ENCODE assay signal across 17 mouse cellular contexts in the genomic region with DNA sequence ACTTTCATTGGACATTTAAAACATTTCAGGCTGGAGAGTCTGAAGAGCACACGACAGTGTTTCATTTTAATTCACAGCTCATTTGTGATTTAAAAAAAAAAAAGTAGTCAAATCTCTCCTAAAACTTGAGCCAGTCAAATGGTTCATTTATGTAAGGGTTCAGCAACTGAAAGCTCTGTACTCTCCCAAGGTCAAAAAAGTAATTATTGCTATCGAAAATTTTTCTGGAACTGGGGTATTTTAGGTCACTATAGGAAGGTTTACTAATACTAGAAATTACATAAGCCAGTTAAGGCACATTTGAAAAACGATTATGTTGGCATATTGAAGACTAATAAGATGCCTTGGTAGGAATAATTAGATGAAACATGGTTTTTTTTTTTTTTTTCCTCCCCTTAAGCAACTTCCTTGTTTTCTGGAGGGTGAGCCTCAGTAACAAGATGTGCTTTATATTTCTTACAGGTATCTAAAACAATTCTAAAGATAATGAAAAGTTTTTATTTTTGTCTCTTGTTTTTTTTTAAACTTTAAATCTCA.
A peak's percentile ranks its signal among the peaks of the same experiment; 100 is the strongest.
DNase-seq lines count a peak whose midpoint lies in the region; ATAC-seq and TF ChIP-seq lines count a peak whose summit lies in the region.
"Had no signal": no experiment of that assay in that cellular context is flagged by ENCODE, and none has a peak within 500 bp of the region (broad histone marks: within the 10 kb centered on the region; RNA-seq: fewer than 3 reads in every experiment).

No protein-coding gene starts in this region.

- no peak for TF ChIP-seq EP300 in heart, postnatal 0 days (IDR thresholded peaks at IDR 0.05; ENCODE audit: low read depth)
- peak; percentile 6; the same call in 1 of the 2 replicates for TF ChIP-seq EP300 in lung, postnatal 0 days (IDR thresholded peaks at IDR 0.05)
- no peak for TF ChIP-seq EP300 in stomach, postnatal 0 days (optimal IDR thresholded peaks at IDR 0.05)

- no peak for ATAC-seq in heart, postnatal 0 days (ENCODE audit: insufficient read depth, low read depth)
- no peak for ATAC-seq in lung, postnatal 0 days
- no peak for ATAC-seq in liver, embryonic 12.5 days
- no peak for ATAC-seq in stomach, postnatal 0 days (ENCODE audit: low FRiP score, low TSS enrichment)
- ATAC-seq in hindbrain, embryonic 11.5 days (ENCODE audit: low FRiP score) = no peak
- ATAC-seq: forebrain, embryonic 15.5 days had no signal

- H3K9ac ChIP-seq in heart, postnatal 0 days (replicated peaks; ENCODE audit: low read depth, low read length) = no peak overlapping the region
- H3K9ac ChIP-seq in lung, postnatal 0 days (replicated peaks; ENCODE audit: low read depth) = no peak overlapping the region
- H3K9ac ChIP-seq in liver, embryonic 12.5 days = peak overlapping the region; percentile 82
- H3K9ac ChIP-seq in stomach, postnatal 0 days (ENCODE audit: low read length) = no peak overlapping the region
- no peak overlapping the region for H3K9ac ChIP-seq in hindbrain, embryonic 11.5 days (ENCODE audit: low read depth, low read length)
- H3K9ac ChIP-seq: embryonic facial prominence, embryonic 15.5 days; forebrain, embryonic 15.5 days; hindbrain, embryonic 12.5 days; limb, embryonic 12.5 days had no signal

- no peaks in the 10 kb centered on the region for H3K9me3 ChIP-seq in heart, postnatal 0 days (replicated peaks; ENCODE audit: control insufficient read depth, low read length)
- no peaks in the 10 kb centered on the region for H3K9me3 ChIP-seq in lung, postnatal 0 days (ENCODE audit: low read length)
- no peaks in the 10 kb centered on the region for H3K9me3 ChIP-seq in liver, embryonic 12.5 days (replicated peaks)
- no peaks in the 10 kb centered on the region for H3K9me3 ChIP-seq in stomach, postnatal 0 days (ENCODE audit: control insufficient read depth, low read length)
- H3K9me3 ChIP-seq in hindbrain, embryonic 11.5 days (ENCODE audit: control insufficient read depth, low read length) = no peaks in the 10 kb centered on the region
- H3K9me3 ChIP-seq: embryonic facial prominence, embryonic 15.5 days; forebrain, embryonic 15.5 days; hindbrain, embryonic 12.5 days; limb, embryonic 12.5 days had no signal

- 49% methylated on average over 3 of the region's 3 CpGs for WGBS in heart, postnatal 0 days
- 34% methylated on average over 3 of the region's 3 CpGs for WGBS in lung, postnatal 0 days
- 22% methylated on average over 3 of the region's 3 CpGs for WGBS in liver, embryonic 12.5 days (ENCODE audit: insufficient replicate concordance)
- WGBS in stomach, postnatal 0 days = 40% methylated on average over 3 of the region's 3 CpGs
- WGBS in hindbrain, embryonic 11.5 days = 60% methylated on average over 3 of the region's 3 CpGs

- H3K27me3 ChIP-seq in heart, postnatal 0 days (ENCODE audit: control insufficient read depth, insufficient read depth, low read length) = no peaks in the 10 kb centered on the region
- no peaks in the 10 kb centered on the region for H3K27me3 ChIP-seq in lung, postnatal 0 days (replicated peaks; ENCODE audit: insufficient read depth, low read length)
- H3K27me3 ChIP-seq in liver, embryonic 12.5 days (replicated peaks) = no peaks in the 10 kb centered on the region
- no peaks in the 10 kb centered on the region for H3K27me3 ChIP-seq in stomach, postnatal 0 days (ENCODE audit: control insufficient read depth, insufficient read depth, low read length)
- H3K27me3 ChIP-seq in hindbrain, embryonic 11.5 days (ENCODE audit: control insufficient read depth, insufficient read depth, low read length) = no peaks in the 10 kb centered on the region
- H3K27me3 ChIP-seq: embryonic facial prominence, embryonic 15.5 days; hindbrain, embryonic 12.5 days; limb, embryonic 12.5 days had no signal

- peak overlapping the region; percentile 79 for H3K27ac ChIP-seq in heart, postnatal 0 days (ENCODE audit: low read depth)
- H3K27ac ChIP-seq in lung, postnatal 0 days (ENCODE audit: low read length) = peak overlapping the region; percentile 90; the same call in 1 of the 2 replicates
- peak overlapping the region; percentile 96 for H3K27ac ChIP-seq in liver, embryonic 12.5 days
- peak overlapping the region; percentile 92 for H3K27ac ChIP-seq in stomach, postnatal 0 days (replicated peaks)
- H3K27ac ChIP-seq in hindbrain, embryonic 11.5 days (ENCODE audit: low read depth, low read length) = no peak overlapping the region
- H3K27ac ChIP-seq: forebrain, embryonic 15.5 days; hindbrain, embryonic 12.5 days had no signal

- H3K4me3 ChIP-seq in heart, postnatal 0 days (ENCODE audit: low read depth, low read length) = no peak overlapping the region
- H3K4me3 ChIP-seq in lung, postnatal 0 days (ENCODE audit: low read depth, low read length) = no peak overlapping the region
- peak overlapping the region; percentile 64 for H3K4me3 ChIP-seq in liver, embryonic 12.5 days
- H3K4me3 ChIP-seq in stomach, postnatal 0 days (ENCODE audit: low read depth, low read length) = no peak overlapping the region
- H3K4me3 ChIP-seq in hindbrain, embryonic 11.5 days (ENCODE audit: low read depth, low read length) = no peak overlapping the region
- H3K4me3 ChIP-seq: hindbrain, embryonic 12.5 days; limb, embryonic 12.5 days had no signal

- peak overlapping the region; percentile 64; the same call in 1 of the 2 replicates for H3K4me2 ChIP-seq in heart, postnatal 0 days (ENCODE audit: low read depth, low read length)
- H3K4me2 ChIP-seq in lung, postnatal 0 days (replicated peaks; ENCODE audit: low read depth, low read length) = peak overlapping the region; percentile 56; the same call in 1 of the 2 replicates
- peak overlapping the region; percentile 95 for H3K4me2 ChIP-seq in liver, embryonic 12.5 days
- H3K4me2 ChIP-seq in stomach, postnatal 0 days (replicated peaks; ENCODE audit: low read depth) = no peak overlapping the region
- H3K4me2 ChIP-seq in hindbrain, embryonic 11.5 days (replicated peaks; ENCODE audit: low read depth, low read length) = no peak overlapping the region
- H3K4me2 ChIP-seq: midbrain, embryonic 11.5 days had no signal

- peaks cover 33% of the 10 kb centered on the region for H3K4me1 ChIP-seq in heart, postnatal 0 days (ENCODE audit: control insufficient read depth, insufficient read depth)
- peaks cover 16% of the 10 kb centered on the region; the same call in 1 of the 2 replicates for H3K4me1 ChIP-seq in lung, postnatal 0 days (ENCODE audit: insufficient read depth, low read depth, low read length)
- peaks cover 90% of the 10 kb centered on the region for H3K4me1 ChIP-seq in liver, embryonic 12.5 days
- peaks cover 13% of the 10 kb centered on the region for H3K4me1 ChIP-seq in stomach, postnatal 0 days (replicated peaks; ENCODE audit: control insufficient read depth, insufficient read depth)
- H3K4me1 ChIP-seq in hindbrain, embryonic 11.5 days (replicated peaks; ENCODE audit: control insufficient read depth, insufficient read depth, low read length) = peaks cover 3% of the 10 kb centered on the region; the same call in 1 of the 2 replicates

- no peak for TF ChIP-seq CTCF in heart, postnatal 0 days (IDR thresholded peaks at IDR 0.05; ENCODE audit: low read depth)
- no peak for TF ChIP-seq CTCF in lung, postnatal 0 days (IDR thresholded peaks at IDR 0.05)
- no peak for TF ChIP-seq CTCF in stomach, postnatal 0 days (IDR thresholded peaks at IDR 0.05; ENCODE audit: low read depth)

- no peaks in the 10 kb centered on the region for H3K36me3 ChIP-seq in heart, postnatal 0 days (replicated peaks; ENCODE audit: control insufficient read depth, insufficient read depth, low read length)
- no peaks in the 10 kb centered on the region for H3K36me3 ChIP-seq in lung, postnatal 0 days (ENCODE audit: insufficient read depth, low read length)
- no peaks in the 10 kb centered on the region for H3K36me3 ChIP-seq in liver, embryonic 12.5 days
- H3K36me3 ChIP-seq in stomach, postnatal 0 days (ENCODE audit: control insufficient read depth, insufficient read depth, low read length) = no peaks in the 10 kb centered on the region
- no peaks in the 10 kb centered on the region for H3K36me3 ChIP-seq in hindbrain, embryonic 11.5 days (ENCODE audit: control insufficient read depth, insufficient read depth, low read length)
- H3K36me3 ChIP-seq: embryonic facial prominence, embryonic 15.5 days; forebrain, embryonic 15.5 days; hindbrain, embryonic 12.5 days; limb, embryonic 12.5 days had no signal

- no peak for DNase-seq in heart, postnatal 0 days (ENCODE audit: low spot score)
- no peak for DNase-seq in heart, adult 8-10 months (ENCODE audit: low spot score)
- DNase-seq in lung, postnatal 0 days (ENCODE audit: low spot score) = no peak
- DNase-seq in lung, postnatal 10 days = no peak
- DNase-seq in stomach, postnatal 0 days (ENCODE audit: low spot score) = no peak
- no peak for DNase-seq in Muller cell, postnatal 12 days (ENCODE audit: inconsistent ontology term)
- no peak for DNase-seq in hindbrain, embryonic 11.5 days (ENCODE audit: low spot score)
- DNase-seq: cerebellum, adult 11-12 months; kidney, adult 8-10 months; layer of hippocampus, postnatal 36 days; right cerebral cortex, postnatal 4 days had no signal

Comparison
In these comparisons a context has a peak if more than half of its experiments do, and no peak if none do; other contexts are left out.
1. H3K4me2 ChIP-seq: peak in heart, postnatal 0 days (single experiment), lung, postnatal 0 days (single experiment) and liver, embryonic 12.5 days (single experiment); none in stomach, postnatal 0 days (single experiment) and hindbrain, embryonic 11.5 days (single experiment).